ENCODE assay signal across 10 mouse cellular contexts in genomic region chr13:98008588-98008987, GRCm38 (mm10).
DNase-seq lines count a peak whose midpoint lies in the region; ATAC-seq and TF ChIP-seq lines count a peak whose summit lies in the region.
"Had no signal": no experiment of that assay in that cellular context is flagged by ENCODE, and none has a peak within 500 bp of the region (broad histone marks: within the 10 kb centered on the region; RNA-seq: fewer than 3 reads in every experiment).

No protein-coding gene starts in this region.

- no peak for TF ChIP-seq POLR2A in heart, adult 2 months (IDR thresholded peaks at IDR 0.05; ENCODE audit: insufficient read depth, low read depth, low read length)

- TF ChIP-seq CTCF in heart, adult 2 months (IDR thresholded peaks at IDR 0.05), result no peak

- intact Hi-C loops in heart, adult 2 months (cut with DNase I), result no loop called here

- no peak overlapping the region for H3K9ac ChIP-seq in heart, adult 2 months (ENCODE audit: low read depth, low read length)
- no peak overlapping the region for H3K9ac ChIP-seq in midbrain, embryonic 14.5 days (replicated peaks; ENCODE audit: low read length)
- H3K9ac ChIP-seq: embryonic facial prominence, embryonic 15.5 days; neural tube, embryonic 12.5 days had no signal

- H3K27ac ChIP-seq in heart, adult 2 months, result no peak overlapping the region; the same call in 1 of the 2 replicates
- H3K27ac ChIP-seq in midbrain, embryonic 14.5 days (replicated peaks; ENCODE audit: low read depth, low read length), result no peak overlapping the region
- no peak overlapping the region for H3K27ac ChIP-seq in embryonic facial prominence, embryonic 10.5 days (replicated peaks)
- H3K27ac ChIP-seq: embryonic facial prominence, embryonic 15.5 days; neural tube, embryonic 12.5 days had no signal

- no peak overlapping the region for H3K4me3 ChIP-seq in heart, adult 2 months
- H3K4me3 ChIP-seq in midbrain, embryonic 14.5 days (replicated peaks; ENCODE audit: low read depth, low read length), result no peak overlapping the region
- H3K4me3 ChIP-seq in embryonic facial prominence, embryonic 10.5 days, result no peak overlapping the region
- H3K4me3 ChIP-seq: embryonic facial prominence, embryonic 15.5 days; neural tube, embryonic 12.5 days had no signal

- ATAC-seq in midbrain, embryonic 14.5 days (ENCODE audit: low FRiP score, low TSS enrichment), result no peak
- no peak; the same call in 1 of the 2 replicates for ATAC-seq in monocyte, adult 5-6 weeks (replicated peaks; ENCODE audit: insufficient number of reproducible peaks, low FRiP score, low TSS enrichment, poor library complexity, severe bottlenecking)

- peak; percentile 87 for DNase-seq in right cerebral cortex, adult 18-20 months
- no peak for DNase-seq in right cerebral cortex, postnatal 4 days
- peak; percentile 53 to 80 for DNase-seq in heart, adult 2 months
- peak; percentile 80 for DNase-seq in layer of hippocampus, adult 9-11 months
- peak; percentile 69 to 85 for DNase-seq in right cerebral cortex, postnatal 36 days (ENCODE audit: low spot score in 2 of 2)
- DNase-seq in midbrain, embryonic 14.5 days, result no peak
- DNase-seq in embryonic facial prominence, embryonic 10.5 days (ENCODE audit: low spot score), result no peak

- no peaks in the 10 kb centered on the region for H3K27me3 ChIP-seq in heart, adult 2 months (ENCODE audit: control insufficient read depth, insufficient read depth, low read length)
- no peaks in the 10 kb centered on the region for H3K27me3 ChIP-seq in midbrain, embryonic 14.5 days (ENCODE audit: control insufficient read depth, insufficient read depth, low read length)
- H3K27me3 ChIP-seq in embryonic facial prominence, embryonic 10.5 days (replicated peaks; ENCODE audit: low read depth, poor library complexity, severe bottlenecking), result 0 out of 2 replicates have a peak, but pooled peaks cover 1% of the 10 kb centered on the region
- H3K27me3 ChIP-seq: embryonic facial prominence, embryonic 15.5 days; neural tube, embryonic 12.5 days had no signal

- TF ChIP-seq EP300 in heart, adult 2 months (IDR thresholded peaks at IDR 0.05; ENCODE audit: insufficient read depth, low read depth, low read length), result peak; percentile 73; the same call in 1 of the 2 replicates

- no peak overlapping the region for H3K4me2 ChIP-seq in midbrain, embryonic 14.5 days (ENCODE audit: low read length)
- H3K4me2 ChIP-seq: embryonic facial prominence, embryonic 15.5 days; neural tube, embryonic 12.5 days had no signal

- H3K36me3 ChIP-seq in heart, adult 2 months (ENCODE audit: control insufficient read depth, insufficient read depth, low read length), result no peaks in the 10 kb centered on the region
- no peaks in the 10 kb centered on the region for H3K36me3 ChIP-seq in midbrain, embryonic 14.5 days (ENCODE audit: control insufficient read depth, insufficient read depth, low read length)
- H3K36me3 ChIP-seq in embryonic facial prominence, embryonic 10.5 days (replicated peaks), result no peaks in the 10 kb centered on the region
- H3K36me3 ChIP-seq: embryonic facial prominence, embryonic 15.5 days; neural tube, embryonic 12.5 days had no signal

- H3K79me2 ChIP-seq in heart, adult 2 months (replicated peaks; ENCODE audit: control insufficient read depth, insufficient read depth, low read length), result no peaks in the 10 kb centered on the region

- 33% methylated on average over 10 of the region's 10 CpGs for WGBS in heart, adult 2 months
- WGBS in midbrain, embryonic 14.5 days, result 92% methylated on average over 10 of the region's 10 CpGs
- WGBS in embryonic facial prominence, embryonic 10.5 days, result 94% methylated on average over 10 of the region's 10 CpGs

- peaks cover 3% of the 10 kb centered on the region; the same call in 1 of the 2 replicates for H3K4me1 ChIP-seq in heart, adult 2 months (ENCODE audit: control insufficient read depth, insufficient read depth, low read length)
- H3K4me1 ChIP-seq in midbrain, embryonic 14.5 days (ENCODE audit: control insufficient read depth, insufficient read depth, low read length), result no peaks in the 10 kb centered on the region
- no peaks in the 10 kb centered on the region for H3K4me1 ChIP-seq in embryonic facial prominence, embryonic 10.5 days
- H3K4me1 ChIP-seq: embryonic facial prominence, embryonic 15.5 days; neural tube, embryonic 12.5 days had no signal

- no peaks in the 10 kb centered on the region for H3K9me3 ChIP-seq in midbrain, embryonic 14.5 days (ENCODE audit: control insufficient read depth, low read length)
- no peaks in the 10 kb centered on the region for H3K9me3 ChIP-seq in embryonic facial prominence, embryonic 10.5 days
- H3K9me3 ChIP-seq: embryonic facial prominence, embryonic 15.5 days; neural tube, embryonic 12.5 days had no signal

Comparison
In these comparisons a context has a peak if more than half of its experiments do, and no peak if none do; other contexts are left out.
1. DNase-seq: peak in right cerebral cortex, adult 18-20 months (single experiment), heart, adult 2 months (2 of 2), layer of hippocampus, adult 9-11 months (single experiment) and right cerebral cortex, postnatal 36 days (2 of 2); none in right cerebral cortex, postnatal 4 days (single experiment), midbrain, embryonic 14.5 days (single experiment) and embryonic facial prominence, embryonic 10.5 days (single experiment).